Mouse (Mus musculus) left cerebral cortex, postnatal 14 days (tissue): Measurements from ENCODE around the gene Saa4. TPM values are rescaled to one million over a fixed set of nuclear protein-coding genes. Genes with fewer than 3 reads are reported as not detected.
"Not testable (repeated sequence)": the region's sequence is repeated elsewhere in the genome, so short reads cannot be mapped to it uniquely, and the experiment has no call there.

Experiments used
- DNase-seq, 2 experiments: peaks; one replicate each; pipeline ENCODE4 v3.0.0; 2021 to 2022; ENCODE audit warnings: low spot score in 2 of 2, mixed read lengths in 1 of 2
- intact Hi-C: fragments of 180-260 bp; cut with DNase I; formaldehyde crosslinking; loops from one replicate; pipeline ENCODE4 v1.15.1; 2025
- long read RNA-seq, 2 experiments: library from polyadenylated mRNA; stranded (forward); transcript quantifications; one replicate each; pipeline ENCODE4 v2.0.0; 2021
- total RNA-seq, 2 experiments: library from RNA; stranded (reverse); gene quantifications; 2 replicates each; pipeline ENCODE4 v1.2.3; 2021

Gene Saa4
- total RNA-seq: not detected
- long read RNA-seq, experiment 1: 0 reads
- long read RNA-seq, experiment 2: 0 reads

- no peak for DNase-seq
- intact Hi-C loops: no loop called here
These were observed at the start of gene Saa4 for GRCm38 (mm10) chr7:46732458-46732857. Gene Saa4 (minus strand): TSS chr7:46732603.

- intact Hi-C loops: loop anchor here (5.0 kb wide), 1 partner anchor 128 kb away; no protein-coding TSS in a partner anchor
- DNase-seq: peak; percentile 37 to 46
These were observed 38.3 kb upstream of the Saa4 start for GRCm38 (mm10) chr7:46770706-46771105.

- intact Hi-C loops: loop anchor here (2.0 kb wide), 1 partner anchor 54 kb away; the partner anchor contains the start of gene Saa3
- no peak for DNase-seq
These were observed 36.0 kb upstream of the Saa4 start for GRCm38 (mm10) chr7:46768451-46768850.

GRCm38 (mm10) chr7:46767371-46767770 is 35.0 kb upstream of the Saa4 start:
- no peak for DNase-seq
- intact Hi-C loops: no loop called here

GRCm38 (mm10) chr7:46764672-46765071 is 32.3 kb upstream of the Saa4 start:
- DNase-seq: no peak
- intact Hi-C loops: no loop called here

- no peak for DNase-seq
- intact Hi-C loops: no loop called here
These were observed 30.2 kb upstream of the Saa4 start for GRCm38 (mm10) chr7:46762601-46763000.

- intact Hi-C loops: no loop called here
- no peak for DNase-seq
These were observed 28.8 kb upstream of the Saa4 start for GRCm38 (mm10) chr7:46761049-46761795.

- intact Hi-C loops: no loop called here
- DNase-seq: no peak
These were observed 19.1 kb upstream of the Saa4 start, which contains the start of gene Saa2 for GRCm38 (mm10) chr7:46751490-46751889. Gene Saa2 (plus strand): TSS chr7:46751790.

GRCm38 (mm10) chr7:46748459-46748858 is 16.1 kb upstream of the Saa4 start:
- DNase-seq: no peak

GRCm38 (mm10) chr7:46746381-46746780 is 14.0 kb upstream of the Saa4 start:
- DNase-seq: no peak
- intact Hi-C loops: no loop called here

More at GRCm38 (mm10) chr7:46748459-46748858, 16.1 kb upstream of the Saa4 start:
- intact Hi-C loops: no loop called here

GRCm38 (mm10) chr7:46745816-46746215 is 13.4 kb upstream of the Saa4 start:
- no peak for DNase-seq
- intact Hi-C loops: no loop called here

GRCm38 (mm10) chr7:46742880-46743279 is 10.5 kb upstream of the Saa4 start, which contains the start of gene Saa1:
Gene Saa1 (minus strand): TSS chr7:46742980.
- DNase-seq, intact Hi-C loops: not testable (repeated sequence)

GRCm38 (mm10) chr7:46740041-46740440 is 7.6 kb upstream of the Saa4 start:
- DNase-seq, intact Hi-C loops: not testable (repeated sequence)

GRCm38 (mm10) chr7:46738561-46739460 is 6.4 kb upstream of the Saa4 start:
- DNase-seq: no peak
- intact Hi-C loops: no loop called here

GRCm38 (mm10) chr7:46734983-46735382 is 2.6 kb upstream of the Saa4 start:
- no peak for DNase-seq
- intact Hi-C loops: no loop called here

GRCm38 (mm10) chr7:46727584-46727983 is 4.8 kb downstream of the Saa4 start:
- intact Hi-C loops: no loop called here
- DNase-seq: peak in 1 of 2 experiments; percentile 36

GRCm38 (mm10) chr7:46724396-46724795 is 8.0 kb downstream of the Saa4 start:
- DNase-seq: peak; percentile 8 to 47
- intact Hi-C loops: no loop called here

GRCm38 (mm10) chr7:46723849-46724248 is 8.6 kb downstream of the Saa4 start:
- DNase-seq: no peak
- intact Hi-C loops: no loop called here

GRCm38 (mm10) chr7:46723354-46723753 is 9.0 kb downstream of the Saa4 start:
- intact Hi-C loops: no loop called here
- DNase-seq: no peak

GRCm38 (mm10) chr7:46720460-46720859 is 11.9 kb downstream of the Saa4 start:
- intact Hi-C loops: no loop called here

More at GRCm38 (mm10) chr7:46720460-46720859, 11.9 kb downstream of the Saa4 start:
- peak; percentile 12 to 20 for DNase-seq
